Mouse (Mus musculus) limb, embryonic 12.5 days (tissue): ENCODE measurements at regions not wholly inside any gene's neighbourhood (a gene's known extent, or its start where the extent isn't known, plus 50 kb on each side); places are given as distances from the start of the nearest gene placed in this dataset.

Experiments
- ATAC-seq: fragments of 200-750 bp; cut with Nextera tagmentation; 2 replicates; pipeline ENCODE4 v1.8.0; 2017; ENCODE audit warnings: low read depth, moderate TSS enrichment; ENCODE audit not compliant: insufficient number of reproducible peaks, insufficient read depth, low FRiP score, low TSS enrichment
- H3K27ac ChIP-seq: fragments of 300-500 bp; sonication (generic); 2 replicates; pipeline ENCODE4 v1.5.1; 2016; ENCODE audit warnings: mild to moderate bottlenecking, moderate library complexity
- H3K27me3 ChIP-seq: fragments of 300-500 bp; sonication (generic); 2 replicates; pipeline ENCODE4 v1.6.1; 2016; ENCODE audit warnings: mild to moderate bottlenecking, moderate library complexity
- H3K36me3 ChIP-seq: fragments of 300-500 bp; sonication (generic); 2 replicates; pipeline ENCODE4 v1.6.1; 2016; ENCODE audit warnings: mild to moderate bottlenecking, moderate library complexity
- H3K4me1 ChIP-seq: fragments of 300-500 bp; sonication (generic); replicated peaks from 2 replicates; pipeline ENCODE4 v1.6.1; 2016
- H3K4me2 ChIP-seq: fragments of 300-500 bp; sonication (generic); 2 replicates; pipeline ENCODE4 v1.6.1; 2016; ENCODE audit warnings: mild to moderate bottlenecking, moderate library complexity
- H3K4me3 ChIP-seq: fragments of 300-500 bp; sonication (generic); replicated peaks from 2 replicates; pipeline ENCODE4 v1.5.1; 2016; ENCODE audit warnings: mild to moderate bottlenecking
- H3K9ac ChIP-seq: fragments of 300-500 bp; sonication (generic); replicated peaks from 2 replicates; pipeline ENCODE4 v1.6.1; 2016; ENCODE audit warnings: mild to moderate bottlenecking, moderate library complexity
- H3K9me3 ChIP-seq: fragments of 300-500 bp; sonication (generic); 2 replicates; pipeline ENCODE4 v1.6.1; 2016; ENCODE audit warnings: mild to moderate bottlenecking, moderate library complexity
- WGBS: fragments of 180-500 bp; shearing (Covaris S2); methylation state at CpG from one replicate; pipeline ENCODE4 v1.1.7; 2016; 5-methylcytosine and 5-hydroxymethylcytosine counted together

DNA sequence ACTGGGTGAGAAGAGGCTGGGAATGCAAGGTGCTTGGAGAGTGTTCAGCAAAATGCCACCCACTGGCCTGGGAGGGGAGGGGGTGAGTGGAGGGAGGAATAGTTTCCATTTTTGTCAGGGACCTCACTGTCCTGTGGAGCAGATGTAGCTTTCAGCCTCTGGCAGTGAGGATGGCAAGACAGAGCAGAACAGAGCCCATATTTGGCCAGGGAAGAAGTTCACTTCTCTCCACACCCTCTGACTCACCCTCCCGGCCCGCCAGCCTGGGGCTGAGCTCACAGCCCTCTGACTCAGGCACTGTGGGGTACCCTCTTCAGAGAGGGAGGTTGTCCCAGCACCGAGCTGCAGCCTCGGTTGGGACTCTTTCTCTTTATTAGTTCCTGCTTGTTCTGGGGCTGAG is 256.8 kb downstream of the 4933412E24Rik start:
- H3K9ac ChIP-seq: no peak overlapping the region
- no peaks in the 10 kb centered on the region for H3K9me3 ChIP-seq
- H3K27ac ChIP-seq: no peak overlapping the region
- no peak for ATAC-seq
- H3K4me1 ChIP-seq: no peaks in the 10 kb centered on the region
- 54% methylated on average over 4 of the region's 4 CpGs for WGBS
- H3K27me3 ChIP-seq: no peaks in the 10 kb centered on the region
- H3K4me2 ChIP-seq: no peak overlapping the region
- H3K36me3 ChIP-seq: no peaks in the 10 kb centered on the region
- H3K4me3 ChIP-seq: no peak overlapping the region

DNA sequence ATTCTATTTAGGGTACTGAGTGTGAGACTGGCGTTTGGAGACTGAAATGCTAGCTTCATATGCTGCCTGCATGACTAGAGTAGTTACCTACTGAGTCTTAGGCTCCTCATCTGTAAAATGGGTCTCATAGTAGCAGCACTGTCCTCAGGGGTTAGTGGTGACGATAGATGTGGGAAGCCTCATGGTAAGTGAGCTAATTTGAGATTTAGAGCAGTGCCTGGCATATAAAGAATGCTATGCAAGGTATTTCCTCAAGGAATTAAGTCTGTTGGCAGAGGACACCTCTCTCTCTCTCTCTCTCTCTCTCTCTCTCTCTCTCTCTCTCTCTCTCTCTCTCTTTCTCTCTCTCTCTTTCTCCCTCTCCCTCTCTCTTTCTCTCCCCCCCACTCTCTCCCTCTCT is 257.4 kb downstream of the 4933412E24Rik start:
- ATAC-seq: no peak
- no peaks in the 10 kb centered on the region for H3K36me3 ChIP-seq
- H3K9me3 ChIP-seq: no peaks in the 10 kb centered on the region
- H3K9ac ChIP-seq: no peak overlapping the region
- no peak overlapping the region for H3K4me3 ChIP-seq
- no peaks in the 10 kb centered on the region for H3K4me1 ChIP-seq
- H3K4me2 ChIP-seq: no peak overlapping the region
- 59% methylated on average over 2 of the region's 2 CpGs for WGBS
- H3K27ac ChIP-seq: no peak overlapping the region
- H3K27me3 ChIP-seq: no peaks in the 10 kb centered on the region

GRCm38 (mm10) chr15:59756141-59756540 is 260.3 kb downstream of the 4933412E24Rik start:
- H3K27me3 ChIP-seq: no peaks in the 10 kb centered on the region
- no peak overlapping the region for H3K4me2 ChIP-seq
- no peaks in the 10 kb centered on the region for H3K9me3 ChIP-seq
- H3K4me1 ChIP-seq: no peaks in the 10 kb centered on the region
- 66% methylated on average over 6 of the region's 6 CpGs for WGBS
- ATAC-seq: no peak
- no peak overlapping the region for H3K4me3 ChIP-seq
- H3K9ac ChIP-seq: no peak overlapping the region
- H3K27ac ChIP-seq: no peak overlapping the region
- H3K36me3 ChIP-seq: no peaks in the 10 kb centered on the region

- Histone ChIP-seq H3K27ac (no peak overlapping the region), H3K4me1 (no peaks in the 10 kb centered on the region), H3K9ac (no peak overlapping the region), H3K36me3 (no peaks in the 10 kb centered on the region), H3K4me3 (no peak overlapping the region), H3K27me3 (no peaks in the 10 kb centered on the region), H3K9me3 (no peaks in the 10 kb centered on the region), H3K4me2 (no peak overlapping the region)
- no peak for ATAC-seq
- WGBS: 85% methylated on average over 13 of the region's 13 CpGs
Measured at GRCm38 (mm10) chr15:59754906-59755305, 261.5 kb downstream of the 4933412E24Rik start.

GRCm38 (mm10) chr15:59752277-59752676 is 264.1 kb downstream of the 4933412E24Rik start:
- H3K36me3 ChIP-seq: no peaks in the 10 kb centered on the region
- H3K4me2 ChIP-seq: no peak overlapping the region
- H3K9ac ChIP-seq: no peak overlapping the region
- ATAC-seq: no peak
- H3K27ac ChIP-seq: no peak overlapping the region
- H3K4me1 ChIP-seq: no peaks in the 10 kb centered on the region
- H3K27me3 ChIP-seq: no peaks in the 10 kb centered on the region
- WGBS: 100% methylated on average over 1 of the region's 1 CpGs
- no peaks in the 10 kb centered on the region for H3K9me3 ChIP-seq
- no peak overlapping the region for H3K4me3 ChIP-seq

DNA sequence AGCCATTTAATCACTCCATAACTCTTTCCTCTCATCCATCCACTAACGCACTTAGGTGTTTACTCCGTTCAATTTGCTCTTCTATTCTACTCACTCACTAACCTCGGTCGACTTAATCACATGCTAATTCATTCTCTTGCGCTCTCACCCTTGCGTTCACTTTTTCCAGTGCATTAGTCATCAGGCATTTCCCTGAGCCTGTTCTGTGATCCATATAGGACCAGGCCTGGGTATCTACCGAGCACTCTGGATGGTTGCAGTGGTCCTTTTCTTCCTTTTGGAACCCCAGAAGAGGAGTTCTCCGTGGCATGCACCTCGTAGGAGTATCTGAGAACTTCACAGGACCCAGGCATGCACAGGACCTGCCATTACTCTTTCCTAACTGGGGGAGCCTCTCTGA is 270.1 kb downstream of the 4933412E24Rik start:
- H3K27ac ChIP-seq: no peak overlapping the region
- 84% methylated on average over 9 of the region's 9 CpGs for WGBS
- H3K9me3 ChIP-seq: no peaks in the 10 kb centered on the region
- H3K4me3 ChIP-seq: no peak overlapping the region
- no peaks in the 10 kb centered on the region for H3K27me3 ChIP-seq
- H3K4me1 ChIP-seq: no peaks in the 10 kb centered on the region
- no peak for ATAC-seq
- H3K4me2 ChIP-seq: no peak overlapping the region
- no peak overlapping the region for H3K9ac ChIP-seq
- no peaks in the 10 kb centered on the region for H3K36me3 ChIP-seq

GRCm38 (mm10) chr15:59744411-59744931 is 271.9 kb downstream of the 4933412E24Rik start:
- Histone ChIP-seq H3K4me2 (no peak overlapping the region), H3K9me3 (no peaks in the 10 kb centered on the region), H3K9ac (no peak overlapping the region), H3K4me1 (no peaks in the 10 kb centered on the region), H3K27ac (no peak overlapping the region), H3K27me3 (no peaks in the 10 kb centered on the region), H3K36me3 (no peaks in the 10 kb centered on the region), H3K4me3 (no peak overlapping the region)
- ATAC-seq: no peak
- WGBS: 80% methylated on average over 5 of the region's 5 CpGs

- Histone ChIP-seq H3K27ac (no peak overlapping the region), H3K4me2 (no peak overlapping the region), H3K9ac (no peak overlapping the region), H3K9me3 (no peaks in the 10 kb centered on the region), H3K4me1 (no peaks in the 10 kb centered on the region), H3K27me3 (no peaks in the 10 kb centered on the region), H3K36me3 (no peaks in the 10 kb centered on the region), H3K4me3 (no peak overlapping the region)
- no peak for ATAC-seq
- 88% methylated on average over 5 of the region's 5 CpGs for WGBS
Measured at GRCm38 (mm10) chr15:59739197-59739596, 277.2 kb downstream of the 4933412E24Rik start.

DNA sequence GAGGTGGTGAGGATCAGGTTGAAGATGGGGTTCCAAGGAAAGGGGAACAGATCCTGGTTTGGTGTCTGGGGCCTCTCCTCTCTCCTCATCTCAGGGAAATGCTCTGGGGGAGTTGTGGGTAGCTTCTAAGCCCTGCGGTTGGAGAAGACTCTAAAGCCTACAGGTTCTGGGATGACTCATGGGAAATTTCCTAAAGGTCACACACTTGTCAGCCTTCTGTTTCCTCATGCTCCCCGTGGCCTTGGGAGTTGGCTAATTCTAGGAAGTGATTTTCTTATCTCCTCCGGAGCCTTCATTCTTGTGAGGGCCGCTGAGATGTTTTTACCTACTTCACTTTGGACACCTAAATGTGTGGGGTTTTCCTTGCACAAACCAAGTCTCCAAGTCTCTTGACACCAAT is 279.2 kb downstream of the 4933412E24Rik start:
- H3K9me3 ChIP-seq: no peaks in the 10 kb centered on the region
- H3K27ac ChIP-seq: no peak overlapping the region
- no peaks in the 10 kb centered on the region for H3K4me1 ChIP-seq
- no peaks in the 10 kb centered on the region for H3K36me3 ChIP-seq
- H3K4me2 ChIP-seq: no peak overlapping the region
- no peak overlapping the region for H3K4me3 ChIP-seq
- ATAC-seq: no peak
- no peak overlapping the region for H3K9ac ChIP-seq
- no peaks in the 10 kb centered on the region for H3K27me3 ChIP-seq
- WGBS: 85% methylated on average over 4 of the region's 4 CpGs

GRCm38 (mm10) chr15:59734376-59734775 is 282.0 kb downstream of the 4933412E24Rik start:
- no peaks in the 10 kb centered on the region for H3K4me1 ChIP-seq
- ATAC-seq: no peak
- no peak overlapping the region for H3K4me3 ChIP-seq
- H3K4me2 ChIP-seq: no peak overlapping the region
- no peaks in the 10 kb centered on the region for H3K9me3 ChIP-seq
- H3K9ac ChIP-seq: no peak overlapping the region
- H3K36me3 ChIP-seq: no peaks in the 10 kb centered on the region
- 68% methylated on average over 1 of the region's 1 CpGs for WGBS
- no peaks in the 10 kb centered on the region for H3K27me3 ChIP-seq
- no peak overlapping the region for H3K27ac ChIP-seq

DNA sequence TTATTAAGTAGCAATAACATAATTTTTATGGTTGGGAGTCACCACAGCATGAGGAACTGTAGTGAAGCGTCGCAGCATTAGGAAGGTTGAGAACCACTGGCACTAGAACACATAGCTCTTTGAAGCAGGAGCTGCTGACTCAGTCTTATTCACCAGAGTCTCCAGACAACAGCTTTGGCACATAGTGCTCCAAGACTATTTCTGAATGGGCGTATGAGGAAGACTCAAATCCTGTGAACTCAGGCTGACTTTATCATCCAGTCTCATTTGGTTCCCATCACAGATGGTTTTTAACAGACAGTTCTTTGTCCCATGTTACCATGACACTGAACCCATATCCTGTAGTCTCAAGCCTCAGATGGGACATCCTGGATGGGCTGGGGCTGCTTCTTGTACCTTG is 282.5 kb downstream of the 4933412E24Rik start:
- no peak overlapping the region for H3K4me3 ChIP-seq
- H3K4me1 ChIP-seq: no peaks in the 10 kb centered on the region
- no peaks in the 10 kb centered on the region for H3K27me3 ChIP-seq
- no peaks in the 10 kb centered on the region for H3K36me3 ChIP-seq
- H3K27ac ChIP-seq: no peak overlapping the region
- no peak for ATAC-seq
- no peak overlapping the region for H3K9ac ChIP-seq
- no peaks in the 10 kb centered on the region for H3K9me3 ChIP-seq
- no peak overlapping the region for H3K4me2 ChIP-seq
- WGBS: 89% methylated on average over 3 of the region's 3 CpGs

DNA sequence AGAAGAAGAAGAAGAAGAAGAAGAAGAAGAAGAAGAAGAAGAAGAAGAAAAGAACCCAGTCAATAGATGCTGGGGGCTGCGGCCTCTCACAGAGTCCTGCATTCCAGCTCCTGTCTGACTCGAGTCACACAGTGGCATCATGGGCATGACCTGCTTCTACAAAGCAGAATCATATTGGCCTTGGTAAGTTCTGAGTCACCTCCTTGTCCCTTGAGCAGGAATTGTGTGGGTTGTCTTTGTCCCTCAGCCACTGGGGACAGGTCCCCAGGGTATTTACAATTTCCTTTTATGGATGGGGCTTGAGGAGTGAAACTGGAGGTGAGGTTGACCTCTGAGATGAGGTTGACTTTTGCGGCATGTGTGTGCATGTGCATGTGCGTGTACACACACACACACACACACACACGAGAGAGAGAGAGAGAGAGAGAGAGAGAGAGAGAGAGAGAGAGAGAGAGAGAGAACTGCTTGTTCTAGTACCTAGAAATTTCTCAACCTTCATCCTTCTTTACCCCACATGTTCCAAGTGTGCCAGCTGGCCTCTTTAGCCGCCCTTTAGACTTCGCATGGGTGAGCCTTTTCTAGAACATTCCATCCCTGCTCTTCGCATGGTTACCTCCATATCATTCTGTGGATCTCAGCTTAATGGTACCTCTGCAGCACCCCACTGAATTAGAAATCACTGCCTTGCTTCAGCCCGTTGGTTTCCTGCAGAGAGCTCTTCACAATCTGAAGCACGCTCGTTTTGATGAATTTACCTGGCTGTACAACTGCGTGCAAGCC is 283.2 kb downstream of the 4933412E24Rik start:
- H3K4me2 ChIP-seq: no peak overlapping the region
- WGBS: 83% methylated on average over 11 of the region's 12 CpGs
- no peaks in the 10 kb centered on the region for H3K27me3 ChIP-seq
- H3K36me3 ChIP-seq: no peaks in the 10 kb centered on the region
- no peak overlapping the region for H3K27ac ChIP-seq
- H3K9me3 ChIP-seq: no peaks in the 10 kb centered on the region
- H3K4me3 ChIP-seq: no peak overlapping the region
- ATAC-seq: no peak
- H3K9ac ChIP-seq: no peak overlapping the region
- H3K4me1 ChIP-seq: 0 out of 2 replicates have a peak, but pooled peaks cover 3% of the 10 kb centered on the region
